Mouse (Mus musculus): ENCODE measurements around the gene Gprc5b.

Gene Gprc5b

DNA sequence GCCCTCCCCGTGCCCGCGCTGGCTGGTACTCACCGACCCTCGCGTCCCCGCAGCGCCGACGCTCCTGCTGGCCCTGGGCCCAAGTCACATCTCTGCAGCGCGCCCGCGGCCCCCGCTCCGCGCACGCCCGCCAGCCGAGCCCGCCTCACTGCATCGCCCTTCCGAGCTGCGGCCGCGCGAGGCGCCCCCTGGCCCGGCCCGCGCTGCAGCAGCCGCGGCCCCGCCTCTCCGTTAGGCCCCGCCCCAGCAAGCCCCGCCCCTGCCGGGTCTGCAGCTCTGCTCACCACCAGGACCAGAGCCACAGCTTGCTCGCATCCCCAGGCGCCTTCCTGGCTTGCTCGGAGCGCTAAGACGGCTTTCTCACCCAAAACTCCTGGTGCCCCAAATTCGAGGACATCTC lies at the start of gene Gprc5b:
TSS of gene Gprc5b (minus strand) at position 205 of the 400 bp plus-strand sequence.
- DNase-seq, result peak; percentile 71

DNA sequence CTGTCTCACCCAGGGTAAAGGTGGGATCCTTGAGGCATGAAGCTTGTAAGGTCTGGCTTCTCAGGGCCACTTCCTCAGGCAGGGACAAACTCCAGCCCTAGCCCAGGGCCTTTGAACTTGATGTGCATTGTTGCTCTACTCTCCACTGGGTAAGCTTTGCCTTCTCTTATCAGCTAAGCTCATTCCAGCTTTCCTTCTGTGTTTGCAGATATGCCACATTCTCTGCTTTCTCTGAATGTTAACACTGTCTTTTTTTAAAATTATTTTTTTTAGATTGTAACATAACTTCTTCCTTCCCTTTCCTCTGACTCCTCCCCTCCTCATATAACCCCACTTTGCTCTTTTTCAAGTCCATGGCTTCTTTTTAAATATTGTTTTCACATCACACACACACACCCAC lies 46.5 kb upstream of the Gprc5b start:
- DNase-seq, result no peak

DNA sequence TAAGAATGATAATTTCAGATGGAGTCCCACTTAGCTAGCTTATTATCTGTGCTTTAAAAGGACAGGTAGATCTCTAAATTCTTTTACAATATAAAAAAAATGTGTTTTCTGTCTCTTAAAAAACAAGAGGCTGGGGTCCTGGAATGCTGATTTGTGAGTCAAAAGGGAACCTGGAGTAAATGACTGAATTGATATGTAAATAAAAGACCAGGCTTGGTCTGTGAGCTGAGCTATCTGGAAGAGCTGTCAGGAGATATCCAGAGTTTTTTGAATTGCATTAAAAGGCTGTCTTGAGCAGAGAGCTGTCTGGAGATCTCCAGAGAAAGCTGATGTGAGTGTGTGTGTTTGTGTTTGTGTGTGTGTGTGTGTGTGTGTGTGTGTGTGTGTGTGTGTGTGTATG lies 42.6 kb upstream of the Gprc5b start:
- DNase-seq, result no peak

DNA sequence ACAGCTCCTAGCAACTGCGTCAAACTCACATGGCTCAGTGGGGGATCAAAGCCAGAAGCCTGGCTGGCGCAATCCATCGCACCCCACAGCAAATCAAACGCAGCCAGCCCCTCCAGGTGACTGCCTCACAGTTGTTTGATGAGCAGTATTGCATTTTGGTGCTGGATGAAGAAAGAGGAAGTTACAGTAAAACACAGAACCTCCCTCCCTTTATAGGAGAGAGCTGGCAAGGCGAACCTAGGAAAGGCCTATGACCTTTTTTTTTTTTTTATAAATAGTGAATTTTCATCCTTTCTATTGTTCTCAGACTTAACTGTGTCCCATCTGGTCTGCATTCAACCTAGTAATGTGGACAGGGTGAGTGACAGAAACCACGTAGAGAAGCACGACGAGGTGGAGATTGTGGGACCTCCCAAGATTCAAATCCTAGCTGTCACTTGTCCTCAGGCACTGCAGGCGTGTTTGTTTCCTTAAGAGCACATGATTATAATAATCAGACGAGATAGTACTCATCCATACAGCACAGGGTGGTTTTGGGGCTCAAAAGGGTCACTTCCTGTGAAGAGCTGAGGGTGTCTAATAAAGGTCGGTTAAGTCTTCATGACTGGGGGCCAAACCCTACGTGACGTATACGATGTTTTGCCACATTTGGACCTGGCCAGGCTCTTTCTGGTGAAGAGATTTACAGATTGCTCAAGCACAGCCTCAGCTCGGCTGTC lies 39.4 kb upstream of the Gprc5b start:
- no peak for DNase-seq

DNA sequence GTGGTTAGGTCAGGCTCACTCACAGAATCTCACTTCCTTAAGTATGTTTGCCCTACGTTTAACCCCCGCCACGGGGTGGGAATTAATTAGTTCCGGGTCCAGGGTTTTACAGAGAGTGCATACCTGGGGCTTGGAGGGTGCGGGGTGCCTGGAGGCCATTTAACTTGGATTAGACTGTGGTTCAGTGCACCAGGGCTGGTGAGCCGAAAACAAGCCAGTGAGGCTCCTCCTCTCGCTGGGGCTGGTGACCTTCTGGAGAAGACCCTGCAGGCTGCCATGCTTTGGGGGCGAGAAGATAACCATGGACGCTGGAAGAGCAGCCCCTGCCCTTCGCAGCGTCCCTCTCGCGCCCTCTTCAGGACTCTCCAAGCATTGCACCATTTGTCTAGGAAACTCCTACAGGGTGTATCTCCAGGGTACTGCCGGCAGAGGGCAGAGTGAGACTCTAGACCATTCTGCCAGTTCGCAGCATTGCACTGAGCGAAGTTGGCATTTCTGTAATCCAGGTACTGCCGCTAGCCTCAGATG lies 28.4 kb upstream of the Gprc5b start:
- peak; percentile 68 for DNase-seq

DNA sequence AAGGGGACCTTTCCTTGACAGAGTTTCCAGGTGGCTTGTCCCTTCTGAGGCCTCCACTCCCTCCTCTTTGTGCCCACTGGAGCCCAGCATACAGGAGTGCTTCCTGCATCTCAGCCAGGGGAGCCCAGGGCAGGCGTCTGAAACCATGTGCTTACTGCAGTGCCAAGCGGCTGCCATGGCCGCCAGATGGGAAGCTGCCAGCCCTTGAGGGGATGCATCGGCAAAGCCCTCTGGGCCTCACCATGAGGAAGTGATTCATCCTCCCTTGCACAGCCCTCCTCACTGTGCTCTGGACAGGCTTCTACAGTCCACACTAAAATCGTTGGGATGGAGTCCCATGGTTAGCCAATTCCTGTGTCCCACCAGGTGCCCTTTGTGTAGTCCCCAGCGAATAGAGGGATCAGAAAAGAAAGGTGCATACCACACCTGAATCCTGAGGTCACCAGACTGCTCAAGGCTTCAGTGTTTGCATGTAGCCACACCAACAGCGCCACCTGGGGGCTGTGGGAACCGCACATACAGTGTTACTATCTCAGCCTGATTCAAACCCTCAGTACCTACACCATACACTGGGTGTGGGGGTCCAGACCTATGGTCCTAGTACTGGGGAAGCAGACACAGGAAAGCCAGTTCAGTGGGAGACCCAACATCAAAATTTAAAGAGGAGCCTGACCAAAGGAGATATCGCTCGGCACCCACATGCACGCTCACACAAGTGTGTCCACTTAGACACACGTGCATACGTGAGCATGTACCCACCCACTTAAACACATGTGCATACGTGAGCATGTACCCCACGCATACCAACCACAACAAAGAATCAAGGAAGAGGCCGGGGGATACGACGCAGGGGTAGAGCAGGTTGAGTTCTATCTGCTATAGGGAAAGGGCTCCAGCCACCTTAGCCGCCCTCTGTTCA lies 27.5 kb upstream of the Gprc5b start:
- DNase-seq, result peak; percentile 33

DNA sequence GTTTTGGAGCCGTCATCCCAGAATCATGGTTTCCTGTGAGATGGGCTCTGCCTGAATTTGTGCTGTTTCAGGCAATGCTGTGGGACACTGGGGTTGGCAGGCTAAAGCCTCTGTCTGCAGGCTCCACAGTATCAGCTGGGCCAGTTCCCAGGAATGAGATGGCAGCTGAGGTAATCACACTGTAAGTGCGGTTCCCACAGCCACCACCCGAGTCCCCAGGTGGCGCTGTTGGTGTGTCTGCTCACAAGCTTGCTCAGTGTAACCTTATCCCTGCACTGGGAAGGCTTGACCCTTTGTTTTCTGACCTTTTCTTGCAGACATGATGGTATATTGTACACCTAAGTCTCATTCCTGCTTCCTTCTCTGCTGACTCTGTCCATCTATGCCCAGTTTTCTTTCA lies 24.5 kb upstream of the Gprc5b start:
- peak; percentile 27 for DNase-seq

DNA sequence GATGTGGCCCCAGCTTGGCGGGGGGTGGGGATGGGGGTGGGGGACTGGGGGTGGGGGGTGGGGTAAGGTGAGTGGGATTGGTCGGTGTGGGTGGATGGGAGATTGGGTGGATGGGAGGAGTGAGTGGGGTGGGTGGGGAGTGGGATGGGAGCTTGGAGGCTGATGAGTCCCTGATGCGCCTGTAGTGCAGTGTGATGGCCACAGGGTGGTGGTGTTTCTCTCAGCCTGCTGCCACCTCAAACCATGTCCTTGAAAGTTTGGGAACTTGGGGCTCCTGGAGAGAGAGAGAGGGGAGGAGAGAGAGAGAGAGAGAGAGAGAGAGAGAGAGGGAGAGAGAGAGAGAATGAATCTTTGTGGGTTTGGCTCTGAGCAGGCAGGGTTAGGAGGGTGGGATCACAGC lies 20.7 kb upstream of the Gprc5b start:
- no peak for DNase-seq

DNA sequence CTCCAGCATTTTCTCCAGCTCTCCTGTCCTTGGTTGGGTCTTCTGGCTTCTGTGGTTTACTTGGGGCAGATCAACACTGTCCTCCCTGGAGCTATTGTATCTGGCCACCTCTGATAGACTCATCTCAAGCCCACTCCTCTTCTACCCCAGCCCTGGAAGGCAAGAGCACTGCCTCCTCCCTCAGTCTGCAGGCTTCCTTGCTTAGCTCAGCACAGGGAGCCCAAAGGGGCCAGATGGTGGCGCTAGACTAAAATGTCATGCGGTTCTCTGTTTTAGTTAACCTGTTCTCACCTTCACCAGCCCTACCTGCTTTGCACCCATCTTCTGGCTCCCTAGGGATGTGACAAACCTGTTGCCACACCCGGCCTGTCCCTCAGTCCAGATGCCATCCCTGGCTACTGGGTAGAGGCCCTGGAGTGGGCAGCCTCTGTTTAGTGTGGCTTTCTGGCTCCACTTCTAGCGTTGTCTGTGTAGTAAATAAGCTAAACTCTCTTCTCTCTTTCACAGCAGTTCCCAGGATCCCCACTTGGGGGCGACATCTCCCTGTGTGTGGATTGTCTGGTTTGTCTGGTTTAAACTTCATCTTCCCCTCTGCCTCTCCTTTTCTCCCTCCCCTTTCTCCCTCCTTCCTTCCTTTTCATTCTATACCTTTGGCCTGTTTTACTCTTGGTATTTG lies 16.0 kb upstream of the Gprc5b start:
- DNase-seq, result peak; percentile 45

DNA sequence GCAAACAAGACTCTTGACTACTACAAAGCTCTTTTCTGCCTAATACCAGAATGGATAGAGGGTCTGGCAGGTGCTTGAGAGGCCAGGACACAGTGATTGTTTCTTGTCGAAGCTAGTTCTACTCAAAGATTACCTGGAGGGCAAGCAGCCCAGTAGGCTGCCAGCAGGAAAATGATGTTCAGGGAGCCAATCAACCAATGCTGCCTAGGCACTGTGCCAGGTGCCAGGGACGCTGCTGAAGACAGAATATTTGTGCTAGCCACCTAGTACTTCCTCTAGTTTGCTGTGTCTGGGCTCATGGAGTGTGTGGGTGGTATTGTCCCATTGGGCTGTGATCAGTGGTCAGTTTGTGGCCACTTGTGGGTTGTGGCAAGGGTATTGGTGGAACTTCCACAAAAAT lies 7.5 kb upstream of the Gprc5b start:
- DNase-seq, result peak; percentile 31

DNA sequence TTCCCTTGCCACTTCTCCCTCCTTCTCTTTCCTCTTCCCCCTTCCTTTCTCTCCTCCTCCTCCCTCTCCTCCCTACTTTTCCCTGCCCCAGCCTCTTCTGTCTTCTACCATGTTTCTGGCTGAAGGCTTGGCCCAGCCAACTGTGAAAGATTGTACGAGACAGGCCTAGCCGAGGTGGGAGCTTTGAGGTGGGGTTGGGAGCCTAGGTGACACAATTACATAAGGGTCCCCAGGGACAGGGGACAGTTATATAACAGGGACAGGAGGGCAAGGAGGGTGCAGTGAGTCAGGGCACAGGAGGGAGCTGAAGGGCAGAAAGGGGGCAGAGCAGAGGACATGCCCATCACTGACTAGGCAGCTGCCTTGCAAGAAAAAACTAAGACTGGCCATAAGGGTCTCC lies 7.0 kb upstream of the Gprc5b start:
- peak; percentile 16 for DNase-seq

DNA sequence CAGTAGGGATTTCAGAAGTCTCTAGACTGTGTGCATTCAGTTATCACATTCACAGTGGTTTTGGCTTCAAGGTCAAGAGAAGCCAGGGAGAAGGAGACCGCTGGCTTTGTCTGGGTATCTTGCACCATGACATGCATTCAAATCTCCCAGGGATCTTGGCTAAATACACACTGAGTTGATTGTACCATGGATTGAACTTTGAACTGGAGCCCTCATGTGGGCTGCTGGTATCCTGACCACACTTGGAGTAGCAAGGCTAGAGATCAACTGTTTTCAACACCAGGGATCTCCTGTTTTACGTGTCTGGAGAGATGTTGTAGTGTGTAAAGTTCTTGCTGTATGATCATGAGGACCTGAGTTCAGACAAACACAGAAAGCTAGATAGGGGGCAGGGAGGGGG lies 4.8 kb upstream of the Gprc5b start:
- DNase-seq, result peak; percentile 41

DNA sequence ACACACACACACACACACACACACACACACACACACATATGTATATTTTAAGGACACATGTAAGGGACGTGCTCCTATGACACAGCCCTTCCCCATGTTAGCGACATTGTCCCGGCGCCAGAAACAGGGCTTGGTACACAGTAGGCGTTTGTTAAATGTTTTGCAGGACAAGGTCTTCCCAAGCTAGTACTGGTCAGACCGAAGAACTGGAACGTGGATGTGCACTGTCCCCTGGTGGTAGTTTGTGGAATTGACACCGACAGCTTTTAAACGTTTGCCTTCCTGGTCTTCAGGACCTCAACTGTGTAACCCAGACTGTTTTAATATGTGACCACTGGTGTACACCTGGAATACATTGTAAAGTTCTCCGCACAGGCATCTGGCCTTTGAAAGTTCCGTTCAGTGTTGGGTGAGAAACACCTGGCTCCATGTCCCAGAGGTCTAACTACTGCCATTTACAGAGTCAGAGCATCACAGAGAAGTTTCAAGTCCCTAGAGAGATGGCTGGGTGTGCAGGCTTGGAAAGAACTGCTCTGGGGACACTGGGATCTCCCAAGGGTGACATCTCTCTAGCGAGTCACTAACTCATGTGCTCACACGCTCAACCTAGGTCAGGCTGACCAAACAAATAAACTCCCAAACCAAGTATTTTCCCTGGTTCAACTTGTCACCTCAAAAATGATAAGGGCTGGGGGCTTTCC lies 1.3 kb upstream of the Gprc5b start:
- DNase-seq, result peak; percentile 75

DNA sequence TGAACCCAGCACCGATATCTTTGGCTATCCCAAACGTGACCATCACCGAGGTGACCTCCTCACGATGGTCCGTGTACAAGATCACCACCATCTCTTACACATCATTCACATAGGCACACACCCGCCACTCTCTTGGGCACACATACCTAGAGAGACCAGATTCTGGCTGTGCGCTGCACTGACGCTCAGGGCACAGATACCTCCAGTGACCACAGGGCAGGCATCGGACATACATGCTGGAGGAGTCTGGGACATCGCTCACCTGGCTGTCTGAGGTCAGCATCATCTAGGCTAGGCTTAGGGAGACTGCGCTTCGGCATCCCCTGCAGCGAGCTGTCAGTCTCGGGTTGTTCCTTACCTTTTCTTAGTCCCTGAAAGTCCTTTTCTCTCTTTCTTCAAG lies 660 bp upstream of the Gprc5b start:
- DNase-seq, result no peak

DNA sequence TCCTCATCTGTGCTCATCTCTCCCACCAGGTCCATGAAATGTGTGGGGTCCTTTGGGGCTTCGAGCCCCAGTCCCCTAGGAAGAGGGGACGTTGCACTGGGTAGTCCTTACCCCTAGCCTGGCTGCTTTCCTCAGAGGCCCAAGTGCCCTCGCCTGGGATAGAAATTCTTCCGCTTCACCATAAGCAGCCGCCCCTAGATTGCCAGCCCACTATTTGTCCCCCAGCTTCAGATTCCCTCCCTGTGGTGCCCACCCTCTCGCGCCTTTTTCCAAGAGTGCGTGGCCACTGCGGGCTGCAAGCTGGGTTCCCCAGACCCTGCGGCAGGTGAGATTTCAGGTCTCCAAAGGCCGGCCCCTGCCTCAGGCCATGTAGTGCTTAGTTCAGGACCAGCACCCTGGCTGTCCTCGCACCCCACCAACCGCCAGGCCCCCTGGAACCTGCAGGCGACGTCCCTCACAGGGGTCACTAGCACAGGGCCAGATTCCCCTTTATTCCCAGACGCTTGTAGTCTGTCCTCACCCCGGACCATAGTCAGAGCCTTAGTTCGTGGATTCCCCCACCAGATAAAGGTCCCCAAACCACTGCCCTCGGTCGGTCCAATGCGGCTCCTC lies 674 bp downstream of the Gprc5b start:
- peak; percentile 11 for DNase-seq

DNA sequence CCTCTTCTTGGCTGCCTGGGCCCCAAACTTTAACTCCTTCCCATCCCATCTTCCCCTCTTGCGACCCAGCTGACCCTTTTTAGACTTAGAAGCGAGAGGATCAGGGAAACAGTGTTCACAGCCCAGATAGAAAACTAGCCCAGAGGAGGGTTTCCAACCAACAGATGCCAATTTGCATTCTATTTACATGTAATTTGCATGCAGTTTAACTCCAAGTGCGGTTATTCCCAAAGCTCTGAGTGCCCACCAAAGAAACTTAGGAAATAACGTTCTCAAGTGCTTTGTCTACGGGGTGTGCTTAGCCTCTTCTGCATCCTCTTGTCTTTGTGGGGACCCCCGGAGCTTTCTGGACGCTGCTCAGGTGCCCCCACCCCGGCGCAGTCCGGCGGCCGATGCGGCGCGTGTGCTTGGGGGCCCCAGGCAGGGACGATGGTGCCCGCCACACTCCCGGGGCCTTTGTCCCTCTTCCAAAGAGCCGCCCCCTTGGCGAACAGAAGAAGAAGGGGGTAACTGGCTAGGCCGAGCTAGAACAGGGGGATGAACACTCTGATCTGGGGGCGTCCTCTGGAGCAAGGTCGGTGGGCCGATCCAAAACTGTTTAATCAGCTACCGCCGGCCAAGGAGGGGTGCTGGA lies 1.3 kb downstream of the Gprc5b start:
- no peak for DNase-seq

DNA sequence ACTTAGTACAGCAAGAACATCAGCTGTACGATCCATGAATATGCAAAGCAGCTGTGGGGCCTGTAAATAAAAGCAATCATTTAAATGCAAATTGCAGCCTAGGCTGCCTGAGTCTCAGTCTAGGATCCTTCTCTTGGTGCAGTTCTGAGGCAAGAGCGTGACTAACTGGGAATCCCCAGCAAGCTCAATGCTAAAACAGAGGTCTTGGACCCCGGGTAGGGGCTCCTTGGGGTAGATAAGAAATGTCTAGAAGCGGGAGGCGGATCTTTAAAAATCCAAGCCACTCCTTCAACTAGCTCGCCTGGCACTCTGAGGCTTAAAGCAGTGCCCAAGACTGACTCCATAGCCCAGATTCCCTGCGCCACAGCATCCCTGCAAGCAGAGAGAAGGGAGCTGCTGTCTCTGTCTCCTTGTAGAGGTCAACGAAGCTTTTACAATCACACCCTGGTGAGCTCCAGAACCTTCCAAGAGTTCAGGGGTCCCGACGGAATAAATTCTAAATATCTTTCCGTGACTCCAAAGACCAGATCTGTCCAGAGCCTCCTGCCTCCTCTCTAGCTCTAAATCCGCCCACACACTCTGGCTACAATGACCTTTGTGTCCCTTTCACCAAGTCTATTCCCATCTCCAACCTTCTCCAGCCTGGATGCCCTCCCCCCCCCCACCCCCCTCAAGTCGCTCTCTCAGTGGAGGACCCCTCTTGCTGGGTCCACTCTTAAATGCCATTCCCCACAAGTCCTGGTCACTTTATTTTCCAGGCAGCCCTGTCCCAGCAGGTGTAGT lies 2.2 kb downstream of the Gprc5b start:
- peak; percentile 13 for DNase-seq

DNA sequence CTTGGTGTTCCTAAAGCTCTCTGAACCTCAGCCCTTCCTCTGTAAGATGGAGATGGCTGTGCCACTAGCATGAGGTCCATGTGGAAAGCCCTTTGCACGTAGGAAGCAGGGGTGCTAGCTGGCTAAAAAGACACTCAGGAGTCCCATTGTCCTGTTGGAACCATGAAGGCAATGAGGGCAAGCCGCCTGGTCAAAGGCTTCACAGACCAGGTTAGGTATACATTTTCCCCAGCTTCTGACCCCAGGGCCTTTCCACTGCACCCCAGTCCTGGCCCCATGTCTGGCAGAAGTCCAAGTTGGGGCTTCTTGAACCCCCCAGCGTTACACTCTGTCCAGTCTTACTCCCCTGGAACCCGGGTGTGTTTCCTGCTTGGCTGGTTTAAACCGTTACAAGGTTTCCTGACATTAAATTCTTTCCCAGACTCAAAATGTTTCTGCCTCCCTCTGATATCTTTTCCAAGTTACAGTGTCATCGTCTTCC lies 2.9 kb downstream of the Gprc5b start:
- DNase-seq, result no peak

DNA sequence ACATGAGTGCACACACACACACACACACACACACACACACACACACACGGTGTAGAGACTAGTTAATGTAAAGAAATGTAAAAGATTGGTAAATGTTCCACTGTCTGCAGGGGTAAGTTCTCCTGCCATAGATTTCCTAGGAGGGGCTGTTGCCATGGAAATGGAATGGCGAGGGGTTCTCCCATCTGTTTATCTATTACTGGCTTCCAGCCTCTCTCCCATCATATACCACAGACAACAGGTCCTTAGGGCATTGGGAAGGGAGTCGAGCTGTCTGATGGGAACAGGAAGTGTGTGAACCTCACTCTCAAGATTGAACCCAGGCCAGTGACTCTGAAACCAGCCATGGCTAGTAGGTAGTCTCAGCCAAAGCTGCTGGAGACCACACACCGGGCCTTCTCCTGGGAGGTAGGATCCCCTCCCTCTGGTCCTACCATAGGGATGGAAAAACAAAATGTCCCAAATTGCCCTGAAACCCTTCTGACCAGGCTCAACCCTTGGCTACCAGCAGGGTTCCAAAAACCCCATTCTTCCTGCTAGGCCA lies 3.6 kb downstream of the Gprc5b start:
- no peak for DNase-seq

DNA sequence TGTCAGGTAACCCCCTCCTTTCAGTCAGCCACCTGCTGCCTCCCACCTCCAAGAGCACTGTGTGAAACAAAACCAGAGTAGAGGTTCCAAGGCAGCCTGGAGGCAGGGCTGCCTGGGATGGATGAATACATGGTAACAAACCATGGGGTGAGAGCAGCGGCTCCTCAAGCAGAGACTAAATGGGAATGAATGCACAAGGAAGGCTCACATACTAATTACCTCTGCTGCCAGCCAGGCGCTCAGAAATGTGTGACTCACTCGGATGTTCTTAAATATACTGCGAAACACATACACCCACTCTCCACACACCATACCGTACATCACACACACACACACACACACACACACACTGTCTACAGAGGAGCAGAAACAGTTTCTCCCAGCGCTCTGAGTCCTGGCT lies 4.7 kb downstream of the Gprc5b start:
- no peak for DNase-seq
